Comparison of ENCODE assay signal across 24 mouse cellular contexts in genomic region chr16:90330979-90331378, GRCm38 (mm10). TPM values are rescaled to one million over a fixed set of nuclear protein-coding genes. Genes with fewer than 3 reads are reported as not detected.
"Had no signal": no experiment of that assay in that cellular context is flagged by ENCODE, and none has a peak within 500 bp of the region (broad histone marks: within the 10 kb centered on the region; RNA-seq: fewer than 3 reads in every experiment).

No protein-coding gene starts in this region.

- H3K36me3 ChIP-seq: limb, embryonic 10.5 days; limb, embryonic 13.5 days; liver, embryonic 12.5 days; liver, embryonic 15.5 days; lung, embryonic 15.5 days; midbrain, embryonic 12.5 days; midbrain, embryonic 15.5 days; neural tube, embryonic 13.5 days had no signal

- H3K4me3 ChIP-seq: layer of hippocampus, adult 2 months; limb, embryonic 10.5 days; limb, embryonic 13.5 days; liver, embryonic 12.5 days; liver, embryonic 15.5 days; lung, embryonic 15.5 days; midbrain, embryonic 12.5 days; midbrain, embryonic 15.5 days; myocyte; neural tube, embryonic 13.5 days had no signal

- H3K4me2 ChIP-seq: limb, embryonic 13.5 days; liver, embryonic 12.5 days; liver, embryonic 15.5 days; lung, embryonic 15.5 days; midbrain, embryonic 12.5 days; midbrain, embryonic 15.5 days; neural tube, embryonic 13.5 days had no signal

- H3K27ac ChIP-seq: kidney, postnatal 0 days; layer of hippocampus, adult 2 months; limb, embryonic 10.5 days; limb, embryonic 13.5 days; liver, embryonic 12.5 days; liver, embryonic 15.5 days; lung, embryonic 15.5 days; midbrain, embryonic 12.5 days; midbrain, embryonic 15.5 days; neural tube, embryonic 13.5 days; stomach, postnatal 0 days had no signal

- DNase-seq: kidney, postnatal 25 days; layer of hippocampus, adult 9-11 months; liver; lung, postnatal 10 days; lung, postnatal 4 days; retina, postnatal 1 day; thymus, adult 2 months; thymus, postnatal 14 days; thymus, postnatal 4 days had no signal

- H3K9me3 ChIP-seq: limb, embryonic 10.5 days; limb, embryonic 13.5 days; liver, embryonic 12.5 days; liver, embryonic 15.5 days; lung, embryonic 15.5 days; midbrain, embryonic 12.5 days; midbrain, embryonic 15.5 days; neural tube, embryonic 13.5 days had no signal

- H3K27me3 ChIP-seq: limb, embryonic 13.5 days; lung, embryonic 15.5 days; midbrain, embryonic 12.5 days; neural tube, embryonic 13.5 days had no signal

- ATAC-seq: liver, embryonic 12.5 days; midbrain, embryonic 15.5 days had no signal

- H3K9ac ChIP-seq: limb, embryonic 13.5 days; liver, embryonic 12.5 days; liver, embryonic 15.5 days; lung, embryonic 15.5 days; midbrain, embryonic 12.5 days; midbrain, embryonic 15.5 days; neural tube, embryonic 13.5 days had no signal

- H3K4me1 ChIP-seq: liver, embryonic 12.5 days; midbrain, embryonic 15.5 days; neural tube, embryonic 13.5 days had no signal

RNA-seq across cellular contexts. Expression of gene Hunk, which starts 54.8 kb away (rescaled TPM):
- total RNA-seq: megakaryocyte progenitor cell, adult 5-6 weeks; megakaryocyte-erythroid progenitor cell, adult 5-6 weeks; monocyte, adult 5-6 weeks had no signal
